Mouse (Mus musculus): ENCODE data around the gene Olfr411.

Gene Olfr411

GRCm38 (mm10) chr11:74352550-74352949 lies at the start of gene Olfr411:
TSS of gene Olfr411 (minus strand) at chr11:74352650.
- DNase-seq (ENCODE audit: low spot score): no peak

- no peak for DNase-seq (ENCODE audit: low spot score)
These were observed 49.7 kb upstream of the Olfr411 start for GRCm38 (mm10) chr11:74402126-74402525.

DNA sequence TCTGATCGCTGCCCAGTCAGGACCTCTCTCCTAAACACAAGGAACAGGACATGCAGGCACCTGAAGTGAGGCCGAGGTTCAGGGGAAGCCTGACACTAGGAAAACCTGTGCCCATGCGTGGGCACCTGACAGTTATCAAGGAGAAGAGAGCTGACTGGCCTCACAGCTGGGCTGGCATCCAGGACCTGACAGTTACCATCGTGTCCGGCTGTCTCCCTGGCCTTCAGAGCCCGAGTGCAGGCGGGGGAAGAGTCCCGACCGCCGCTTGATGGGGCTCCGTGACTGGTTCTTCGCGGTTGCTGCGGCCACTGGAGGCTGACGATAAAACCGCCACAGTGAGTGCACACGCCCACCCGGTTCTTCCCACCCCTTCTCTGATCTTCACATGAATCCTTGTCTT lies 43.1 kb upstream of the Olfr411 start:
- DNase-seq (ENCODE audit: low spot score): no peak

GRCm38 (mm10) chr11:74393489-74393888 lies 41.0 kb upstream of the Olfr411 start:
- DNase-seq (ENCODE audit: low spot score): no peak

- DNase-seq (ENCODE audit: low spot score): no peak
These were observed 40.5 kb upstream of the Olfr411 start for GRCm38 (mm10) chr11:74392903-74393302.

GRCm38 (mm10) chr11:74391899-74392298 lies 39.4 kb upstream of the Olfr411 start:
- DNase-seq (ENCODE audit: low spot score): no peak

GRCm38 (mm10) chr11:74387203-74387602 lies 34.8 kb upstream of the Olfr411 start:
- DNase-seq (ENCODE audit: low spot score): no peak

GRCm38 (mm10) chr11:74385674-74386073 lies 33.2 kb upstream of the Olfr411 start:
- DNase-seq (ENCODE audit: low spot score): no peak

DNA sequence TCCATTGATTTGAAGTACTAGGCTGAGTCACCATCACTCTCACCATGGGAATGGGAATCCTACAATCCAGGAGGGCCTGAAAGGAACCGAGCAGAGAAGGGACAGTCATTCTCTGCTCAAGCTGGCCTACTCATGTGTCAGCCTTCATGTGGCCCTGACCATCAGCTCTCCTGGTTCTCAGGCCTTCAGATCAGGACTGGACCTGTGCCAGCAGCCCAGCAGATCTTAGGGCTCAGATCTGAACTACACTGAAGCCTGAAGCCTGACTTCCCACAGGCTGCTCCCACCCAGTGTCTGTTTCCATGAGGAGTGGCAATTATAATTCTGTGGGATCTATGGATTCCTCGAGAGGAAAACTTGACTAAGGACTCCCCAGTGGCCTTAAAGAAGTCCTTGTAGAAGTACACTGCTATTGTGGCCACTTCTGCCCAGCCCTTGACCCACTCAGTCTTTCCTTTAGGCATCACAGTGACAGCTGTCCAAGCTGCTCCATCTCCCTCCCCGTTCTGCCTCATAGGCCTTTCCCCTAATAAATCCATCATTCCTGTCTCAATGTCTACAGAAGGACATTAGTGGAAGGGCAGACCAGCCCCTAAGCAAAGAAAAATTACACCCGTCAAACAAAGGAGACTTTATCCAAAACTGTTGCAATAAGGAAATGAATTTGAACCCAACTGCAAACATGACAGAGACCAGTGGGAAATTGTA lies 26.9 kb upstream of the Olfr411 start:
- DNase-seq (ENCODE audit: low spot score): no peak

- peak; percentile 7 for DNase-seq (ENCODE audit: low spot score)
These were observed 24.4 kb upstream of the Olfr411 start for GRCm38 (mm10) chr11:74376847-74377246.

GRCm38 (mm10) chr11:74371393-74372100 lies 19.1 kb upstream of the Olfr411 start:
- DNase-seq (ENCODE audit: low spot score): peak; percentile 30

GRCm38 (mm10) chr11:74361769-74362168 lies 9.3 kb upstream of the Olfr411 start, which contains the start of gene Olfr412:
TSS of gene Olfr412 (plus strand) at chr11:74362069.
- DNase-seq (ENCODE audit: low spot score): no peak

DNA sequence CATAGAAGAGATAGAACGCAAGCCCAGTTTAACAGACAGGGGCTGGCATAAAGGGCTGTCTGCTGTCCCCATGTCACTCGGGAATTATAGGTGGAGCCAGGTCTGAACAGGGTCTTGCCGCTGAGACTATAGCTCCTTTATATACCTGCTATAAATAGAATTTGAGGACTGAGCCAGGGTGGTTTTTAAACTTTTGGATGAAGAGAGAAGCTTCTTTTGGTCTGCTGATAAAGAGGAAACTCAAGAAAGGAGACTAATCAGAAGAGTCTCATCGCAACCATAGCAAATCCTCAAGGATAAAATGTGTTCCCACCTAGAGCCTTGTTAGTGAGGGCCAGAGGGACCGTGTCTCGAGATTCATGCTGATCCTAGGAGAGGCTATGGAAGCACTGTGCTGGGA lies 14.5 kb downstream of the Olfr411 start, which contains the start of gene Olfr410:
TSS of gene Olfr410 (minus strand) at position 101 of the 400 bp plus-strand sequence.
- no peak for DNase-seq (ENCODE audit: low spot score)

DNA sequence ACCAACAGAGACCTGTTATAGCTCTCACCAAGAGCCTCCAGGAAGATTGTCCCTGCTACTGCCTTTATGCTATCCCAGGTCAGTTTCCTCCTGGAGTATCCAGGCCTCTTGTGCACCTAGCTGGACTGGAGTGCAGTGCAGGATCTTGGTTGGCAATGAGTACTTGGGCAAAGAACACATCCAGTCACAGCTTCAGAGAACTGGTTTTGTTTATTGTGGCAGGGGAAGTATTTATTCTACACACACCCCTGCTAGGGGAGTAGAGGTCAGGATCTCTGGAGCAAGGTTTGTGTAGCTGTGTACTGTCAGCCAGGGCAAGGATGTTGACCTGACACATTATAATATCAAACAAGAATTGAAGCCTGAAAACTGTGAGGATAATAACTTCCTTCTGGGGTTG lies 23.7 kb downstream of the Olfr411 start:
- no peak for DNase-seq (ENCODE audit: low spot score)

- no peak for DNase-seq (ENCODE audit: low spot score)
These were observed 26.4 kb downstream of the Olfr411 start for GRCm38 (mm10) chr11:74326044-74326443.

Data from T-cell, adult 2 months (primary cell).